ENCODE assay signal across 12 mouse cellular contexts in the genomic region with DNA sequence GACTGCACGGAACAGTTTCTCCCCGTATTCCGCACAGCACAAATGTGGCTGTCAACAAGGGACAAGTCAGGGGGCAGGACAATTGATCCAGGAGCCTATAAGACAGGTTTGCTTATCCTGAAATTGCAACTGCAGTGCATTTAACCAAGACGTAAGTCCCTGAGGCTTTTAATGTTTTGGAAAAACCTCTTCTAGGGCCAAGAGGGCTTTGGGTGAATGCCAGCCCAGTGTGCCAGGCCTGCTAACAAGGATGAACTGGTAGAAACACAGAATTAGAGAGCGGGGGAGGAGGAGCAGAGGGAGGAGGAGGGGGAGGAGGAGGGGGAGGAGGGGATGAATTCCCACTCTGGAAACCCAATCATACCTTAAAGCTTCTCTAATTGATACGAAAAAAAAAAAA. TPM values are rescaled to one million over a fixed set of nuclear protein-coding genes. Genes with fewer than 3 reads are reported as not detected.
DNase-seq lines count a peak whose midpoint lies in the region; ATAC-seq and TF ChIP-seq lines count a peak whose summit lies in the region.
"Had no signal": no experiment of that assay in that cellular context is flagged by ENCODE, and none has a peak within 500 bp of the region (broad histone marks: within the 10 kb centered on the region; RNA-seq: fewer than 3 reads in every experiment).

No protein-coding gene starts in this region.

- H3K27ac ChIP-seq in forebrain, embryonic 13.5 days: peak overlapping the region; percentile 54; the same call in 1 of the 2 replicates
- no peak overlapping the region for H3K27ac ChIP-seq in forebrain, embryonic 16.5 days (ENCODE audit: low read length)
- no peak overlapping the region for H3K27ac ChIP-seq in liver, adult 2 months (replicated peaks; ENCODE audit: insufficient read depth, low read depth, low read length)
- H3K27ac ChIP-seq in liver, embryonic 11.5 days (ENCODE audit: low read depth, low read length): no peak overlapping the region
- H3K27ac ChIP-seq: layer of hippocampus, adult 2 months; lung, embryonic 15.5 days; stomach, postnatal 0 days had no signal

- TF ChIP-seq CTCF in liver, adult 2 months (IDR thresholded peaks at IDR 0.05; ENCODE audit: low read depth, low read length): no peak

- WGBS in forebrain, embryonic 13.5 days: 36% methylated on average over 6 of the region's 6 CpGs
- 18% methylated on average over 6 of the region's 6 CpGs for WGBS in forebrain, embryonic 16.5 days
- WGBS in liver, adult 2 months: 58% methylated on average over 6 of the region's 6 CpGs
- WGBS in liver, embryonic 11.5 days: 86% methylated on average over 6 of the region's 6 CpGs

- H3K79me2 ChIP-seq in liver, adult 2 months (ENCODE audit: control insufficient read depth, insufficient read depth, low read length): peaks cover 47% of the 10 kb centered on the region

- 0 out of 2 replicates have a peak, but pooled peaks have one; percentile 4 for ATAC-seq in forebrain, embryonic 13.5 days
- ATAC-seq in forebrain, embryonic 16.5 days: no peak
- no peak for ATAC-seq in liver, embryonic 11.5 days (replicated peaks; ENCODE audit: low FRiP score)
- ATAC-seq: intestine, embryonic 16.5 days had no signal

- no peaks in the 10 kb centered on the region for H3K9me3 ChIP-seq in forebrain, embryonic 13.5 days (replicated peaks)
- no peaks in the 10 kb centered on the region for H3K9me3 ChIP-seq in forebrain, embryonic 16.5 days (ENCODE audit: control insufficient read depth, low read length)
- H3K9me3 ChIP-seq in liver, embryonic 11.5 days (ENCODE audit: control insufficient read depth, low read length): no peaks in the 10 kb centered on the region
- H3K9me3 ChIP-seq: lung, embryonic 15.5 days had no signal

- TF ChIP-seq POLR2A in liver, adult 2 months (IDR thresholded peaks at IDR 0.05; ENCODE audit: extremely low read depth, insufficient read depth, low read length): no peak

- no peaks in the 10 kb centered on the region for H3K36me3 ChIP-seq in forebrain, embryonic 13.5 days (ENCODE audit: poor library complexity, severe bottlenecking)
- no peaks in the 10 kb centered on the region for H3K36me3 ChIP-seq in forebrain, embryonic 16.5 days (ENCODE audit: control insufficient read depth, insufficient read depth)
- H3K36me3 ChIP-seq in liver, adult 2 months (ENCODE audit: control insufficient read depth, insufficient read depth, low read length): no peaks in the 10 kb centered on the region; the same call in 1 of the 2 replicates
- H3K36me3 ChIP-seq in liver, embryonic 11.5 days (ENCODE audit: control insufficient read depth, insufficient read depth, low read length): no peaks in the 10 kb centered on the region
- H3K36me3 ChIP-seq: lung, embryonic 15.5 days had no signal

- DNase-seq in liver, adult 2 months (ENCODE audit: extremely low read depth, low read depth, low spot score): peak; percentile 57
- DNase-seq in liver, embryonic 11.5 days (ENCODE audit: low spot score): no peak
- peak; percentile 75 for DNase-seq in NIH3T3 (ENCODE audit: low read depth)
- DNase-seq in adrenal gland, postnatal 25 days: peak; percentile 35
- no peak for DNase-seq in layer of hippocampus, adult 11-12 months (ENCODE audit: low spot score)

- peaks cover 19% of the 10 kb centered on the region for H3K4me1 ChIP-seq in forebrain, embryonic 13.5 days
- peaks cover 13% of the 10 kb centered on the region for H3K4me1 ChIP-seq in forebrain, embryonic 16.5 days (replicated peaks; ENCODE audit: control insufficient read depth, insufficient read depth, low read length)
- H3K4me1 ChIP-seq in liver, adult 2 months (ENCODE audit: control insufficient read depth, insufficient read depth, low read length): peaks cover 5% of the 10 kb centered on the region
- H3K4me1 ChIP-seq in liver, embryonic 11.5 days (replicated peaks; ENCODE audit: control insufficient read depth, insufficient read depth, low read length): no peaks in the 10 kb centered on the region
- H3K4me1 ChIP-seq: lung, embryonic 15.5 days had no signal

- H3K4me2 ChIP-seq in forebrain, embryonic 13.5 days: no peak overlapping the region
- no peak overlapping the region for H3K4me2 ChIP-seq in forebrain, embryonic 16.5 days (ENCODE audit: low read length)
- no peak overlapping the region for H3K4me2 ChIP-seq in liver, embryonic 11.5 days
- H3K4me2 ChIP-seq: lung, embryonic 15.5 days had no signal

- no peaks in the 10 kb centered on the region for H3K27me3 ChIP-seq in forebrain, embryonic 13.5 days
- H3K27me3 ChIP-seq in forebrain, embryonic 16.5 days (replicated peaks; ENCODE audit: control insufficient read depth, insufficient read depth, low read length): no peaks in the 10 kb centered on the region
- H3K27me3 ChIP-seq in liver, adult 2 months (ENCODE audit: control insufficient read depth, insufficient read depth, low read length): no peaks in the 10 kb centered on the region
- no peaks in the 10 kb centered on the region for H3K27me3 ChIP-seq in liver, embryonic 11.5 days (replicated peaks; ENCODE audit: control insufficient read depth, insufficient read depth, low read length)
- H3K27me3 ChIP-seq: lung, embryonic 15.5 days had no signal

- no peak overlapping the region for H3K4me3 ChIP-seq in forebrain, embryonic 13.5 days
- no peak overlapping the region for H3K4me3 ChIP-seq in forebrain, embryonic 16.5 days (replicated peaks; ENCODE audit: low read length)
- H3K4me3 ChIP-seq in liver, adult 2 months (ENCODE audit: insufficient read depth, low read depth, low read length): no peak overlapping the region
- no peak overlapping the region for H3K4me3 ChIP-seq in liver, embryonic 11.5 days (ENCODE audit: low read depth, low read length)
- H3K4me3 ChIP-seq: layer of hippocampus, adult 2 months; lung, embryonic 15.5 days had no signal

- no peak overlapping the region; the same call in 1 of the 2 replicates for H3K9ac ChIP-seq in forebrain, embryonic 13.5 days
- H3K9ac ChIP-seq in forebrain, embryonic 16.5 days (replicated peaks; ENCODE audit: low read depth, low read length): no peak overlapping the region
- no peak overlapping the region for H3K9ac ChIP-seq in liver, adult 2 months (ENCODE audit: low read depth, low read length)
- no peak overlapping the region for H3K9ac ChIP-seq in liver, embryonic 11.5 days (ENCODE audit: low read depth, low read length)
- H3K9ac ChIP-seq: lung, embryonic 15.5 days had no signal

RNA-seq across cellular contexts. Expression of gene Pdia5, which starts 11.4 kb away (rescaled TPM):
- polyA plus RNA-seq in forebrain, embryonic 13.5 days (2015; fragmentation: Nextera tagmentation; extraction: Ambion mirVana): 10.4 and 11.8 TPM in 2 replicates
- 9.8 and 10.4 TPM in 2 replicates for polyA plus RNA-seq in forebrain, embryonic 16.5 days (2015; fragmentation: Nextera tagmentation; extraction: Ambion mirVana)
- 38.1 and 41.7 TPM in 2 replicates for total RNA-seq in liver, adult 2 months (2014; rRNA removed)
- 24.2 and 32.2 TPM in 2 replicates for polyA plus RNA-seq in liver, adult 2 months (2012; rRNA removed)
- polyA plus RNA-seq in liver, embryonic 11.5 days (2014; fragmentation: Nextera tagmentation; extraction: Ambion mirVana): 22.6 and 24.6 TPM in 2 replicates
- total RNA-seq in adrenal gland, postnatal 25 days (2021): 15.1 and 21.7 TPM in 2 replicates
- total RNA-seq: monocyte, adult 5-6 weeks had no signal

Comparison
In these comparisons a context has a peak if more than half of its experiments do, and no peak if none do; other contexts are left out.
1. DNase-seq: peak in liver, adult 2 months (single experiment), NIH3T3 (single experiment) and adrenal gland, postnatal 25 days (single experiment); none in liver, embryonic 11.5 days (single experiment) and layer of hippocampus, adult 11-12 months (single experiment).